Mouse (Mus musculus) right cerebral cortex, adult 18-20 months (tissue): Measurements from ENCODE around the gene Mttp.

Experiments used
- DNase-seq: peaks from one replicate; pipeline ENCODE4 v3.0.0; 2022; ENCODE audit warnings: mixed read lengths

Mttp gene

GRCm38 (mm10) chr3:138078701-138079100 lies 66.1 kb downstream of the Mttp start:
- no peak for DNase-seq

DNA sequence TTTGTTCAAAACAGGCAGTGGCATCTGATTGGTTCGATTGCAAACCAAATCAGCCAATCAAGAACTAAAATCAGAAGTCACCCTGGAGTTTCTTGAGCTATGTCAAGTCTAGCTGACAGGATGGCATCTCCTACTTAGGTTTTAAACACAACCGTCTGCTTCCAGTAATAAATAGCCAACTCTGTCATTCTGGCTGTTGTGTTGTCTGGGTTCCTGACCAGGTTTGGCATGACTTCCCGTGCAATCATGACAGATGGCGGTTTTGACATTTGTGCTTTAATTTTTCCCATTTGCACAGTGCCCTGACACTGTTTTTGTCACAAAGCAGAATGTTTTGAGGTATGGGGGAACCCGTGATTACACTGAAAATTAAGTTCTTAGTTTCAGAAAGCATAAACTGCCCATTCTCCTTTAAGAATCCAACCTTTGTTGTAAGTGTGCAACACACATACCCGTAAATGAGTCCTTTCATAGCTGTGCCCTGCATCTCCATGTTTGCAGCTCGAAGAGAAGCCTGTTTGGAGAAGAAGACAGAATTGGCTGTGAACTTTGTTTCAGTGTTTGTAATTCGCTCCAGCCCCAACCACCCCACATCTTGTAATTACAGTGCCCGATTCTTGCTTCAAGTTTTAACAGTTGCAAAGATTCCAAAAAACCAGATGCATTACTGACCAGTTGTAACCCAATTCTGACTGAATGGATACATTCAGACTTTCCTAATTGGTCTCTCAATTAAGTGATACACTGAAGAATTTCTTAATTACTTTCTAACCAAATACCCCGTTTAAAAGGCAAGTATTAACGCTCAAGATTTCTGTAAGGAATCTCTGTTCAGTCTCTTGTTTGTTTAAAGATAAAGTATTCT lies 67.1 kb downstream of the Mttp start:
- no peak for DNase-seq

GRCm38 (mm10) chr3:138075209-138075608 lies 69.6 kb downstream of the Mttp start:
- no peak for DNase-seq

DNA sequence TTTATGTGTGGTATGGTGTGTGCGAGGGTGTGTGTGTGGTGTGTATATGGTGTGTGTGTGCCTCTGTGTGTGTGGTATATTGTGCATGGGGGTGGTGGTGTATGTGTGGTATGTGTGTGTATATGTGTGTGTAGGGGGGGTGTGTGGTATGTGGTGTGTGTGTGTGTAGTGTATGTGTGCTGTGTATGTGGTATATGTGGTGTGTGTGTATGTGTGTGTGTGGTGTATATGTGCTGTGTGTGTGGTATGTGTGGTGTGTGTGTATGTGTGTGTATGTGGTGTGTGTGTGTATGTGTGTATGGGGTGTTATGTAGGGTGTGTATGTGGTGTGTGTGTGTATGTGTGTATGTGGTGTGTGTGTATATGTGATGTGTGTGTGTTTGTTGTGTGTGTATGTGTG lies 70.6 kb downstream of the Mttp start:
- DNase-seq: no peak

GRCm38 (mm10) chr3:138071476-138072073 lies 73.2 kb downstream of the Mttp start:
- no peak for DNase-seq

- DNase-seq: no peak
Measured at GRCm38 (mm10) chr3:138071004-138071403, 73.8 kb downstream of the Mttp start.

GRCm38 (mm10) chr3:138069756-138070511 lies 74.8 kb downstream of the Mttp start:
- no peak for DNase-seq

DNA sequence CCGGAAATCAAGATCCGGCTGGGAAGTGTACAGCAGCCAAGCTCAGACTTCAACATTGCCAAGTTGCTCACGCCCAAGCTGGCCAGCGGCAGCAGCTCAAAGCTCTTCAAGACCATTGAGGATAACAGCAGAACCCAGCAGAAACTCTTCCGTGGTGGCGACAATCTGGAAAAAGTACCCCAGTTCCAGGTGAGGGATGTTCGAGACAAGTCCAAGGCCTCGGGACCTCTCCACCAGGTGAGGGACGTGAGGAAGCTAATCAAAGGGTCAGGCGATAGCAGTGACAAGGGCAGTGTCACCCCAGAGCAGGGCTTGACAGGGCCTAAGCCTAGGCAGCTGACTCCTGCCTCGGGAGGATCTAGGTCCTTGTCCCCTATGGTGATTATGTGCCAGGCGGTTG lies 76.7 kb downstream of the Mttp start:
- DNase-seq: no peak

- DNase-seq: no peak
Measured at GRCm38 (mm10) chr3:138067288-138067687, 77.5 kb downstream of the Mttp start, which contains the start of gene Gm5105. TSS of gene Gm5105 (minus strand) at chr3:138067388.

DNA sequence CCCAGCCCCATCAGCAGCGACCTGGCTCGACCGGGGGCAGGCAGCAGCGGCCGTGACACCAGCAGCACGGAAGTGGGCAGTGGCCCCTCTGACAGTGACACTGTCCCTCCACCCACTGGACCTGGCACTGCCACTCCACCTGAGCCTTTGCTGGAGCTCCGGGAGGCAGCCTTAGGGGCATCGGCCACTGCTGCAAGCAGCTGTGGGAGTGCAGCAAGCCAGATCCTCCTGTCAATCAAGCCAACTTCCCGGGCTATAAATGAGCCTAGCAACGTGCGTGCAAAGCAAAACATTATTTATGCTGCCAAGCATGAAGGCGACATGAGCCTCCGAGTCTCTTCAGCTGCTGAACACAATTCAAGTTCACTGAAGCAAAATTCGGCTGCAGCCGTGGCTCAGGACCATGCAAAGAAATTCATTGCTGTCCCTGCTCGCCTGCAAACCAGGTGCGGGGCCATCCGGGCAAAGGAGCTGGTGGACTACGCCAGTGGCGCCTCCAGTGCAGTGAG lies 78.4 kb downstream of the Mttp start:
- DNase-seq: peak; percentile 43

DNA sequence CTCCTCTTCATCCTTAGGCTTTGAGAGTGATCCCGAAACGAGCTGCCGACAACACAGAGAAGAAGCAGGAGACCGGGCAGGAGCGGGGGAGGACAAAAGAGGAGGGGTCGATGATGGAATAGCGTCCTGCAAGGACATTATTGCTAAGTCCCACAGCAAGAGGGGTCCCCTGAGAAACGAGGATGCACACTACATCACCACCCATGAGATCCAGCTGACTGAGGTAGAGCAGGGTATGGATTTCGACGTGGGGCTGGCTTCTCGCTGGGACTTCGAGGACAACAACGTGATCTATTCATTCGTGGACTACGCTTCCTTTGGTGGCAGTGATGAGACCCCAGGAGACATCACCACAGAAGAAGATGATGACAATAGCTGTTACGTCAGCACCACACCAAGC lies 78.8 kb downstream of the Mttp start:
- no peak for DNase-seq

GRCm38 (mm10) chr3:138064732-138065645 lies 79.8 kb downstream of the Mttp start, which contains the start of gene 1110002E22Rik:
TSS of gene 1110002E22Rik (plus strand) at chr3:138065052.
- DNase-seq: peak; percentile 61

GRCm38 (mm10) chr3:138063731-138064329 lies 80.9 kb downstream of the Mttp start:
- no peak for DNase-seq

DNA sequence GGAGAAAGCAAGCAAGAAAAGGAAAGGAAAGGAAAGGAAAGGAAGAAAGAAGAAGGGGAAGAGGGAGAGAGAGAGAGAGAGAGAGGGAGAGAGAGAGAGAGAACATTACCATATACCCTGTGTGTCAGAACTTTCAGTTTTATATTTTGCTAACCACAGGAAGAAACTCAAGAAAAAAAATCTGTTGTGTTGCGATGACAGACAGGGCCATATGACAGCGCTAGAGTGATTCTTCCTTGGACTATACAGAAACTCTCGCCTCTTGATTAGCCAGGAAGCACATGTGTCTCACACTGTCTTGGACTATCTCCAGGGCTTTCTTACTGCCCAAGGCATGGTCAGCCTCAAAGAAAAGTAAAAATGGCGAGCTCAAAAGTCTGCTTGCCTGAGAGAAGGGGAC lies 82.1 kb downstream of the Mttp start:
- DNase-seq: no peak

GRCm38 (mm10) chr3:138061205-138061911 lies 83.4 kb downstream of the Mttp start:
- no peak for DNase-seq

DNA sequence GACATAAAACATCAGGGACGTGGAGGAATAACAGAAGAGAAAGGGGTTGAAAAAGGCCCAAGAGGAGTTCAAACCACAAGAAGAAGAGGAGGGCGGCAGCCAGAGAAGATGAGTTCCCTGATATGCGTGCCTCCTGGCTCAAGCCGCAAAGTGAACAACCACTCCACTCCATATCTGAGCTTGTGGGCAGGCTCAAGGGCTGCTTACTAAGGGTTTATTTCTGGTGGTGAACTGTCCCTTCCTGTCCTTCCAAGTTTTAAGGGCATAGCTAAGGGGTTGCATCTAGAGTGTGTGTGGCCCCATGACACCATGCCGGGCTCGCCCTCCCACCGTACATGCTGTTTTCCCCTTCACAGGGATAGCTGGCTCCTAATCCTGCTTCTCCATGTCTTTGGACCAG lies 84.3 kb downstream of the Mttp start:
- DNase-seq: no peak

DNA sequence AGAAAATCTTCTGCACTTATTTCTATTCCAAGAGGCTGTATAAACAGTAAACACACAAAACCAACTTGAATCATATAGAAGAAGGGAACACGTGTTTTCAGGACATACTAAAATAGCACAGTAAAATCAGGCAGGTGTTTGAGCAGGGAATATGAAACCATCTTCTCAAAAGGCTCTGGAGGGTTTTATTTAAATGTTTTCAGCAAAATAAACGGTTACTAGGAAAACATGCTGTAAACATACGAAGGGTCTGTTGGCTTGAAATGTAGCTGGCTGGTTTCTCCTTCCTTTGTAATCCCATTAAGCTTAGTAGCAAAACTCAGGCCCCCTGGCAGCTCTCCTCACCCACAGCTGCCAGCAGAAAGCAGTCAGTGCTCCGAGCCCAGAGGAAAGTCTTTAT lies 86.5 kb downstream of the Mttp start:
- DNase-seq: no peak

- no peak for DNase-seq
Measured at GRCm38 (mm10) chr3:138056976-138057375, 87.8 kb downstream of the Mttp start.

DNA sequence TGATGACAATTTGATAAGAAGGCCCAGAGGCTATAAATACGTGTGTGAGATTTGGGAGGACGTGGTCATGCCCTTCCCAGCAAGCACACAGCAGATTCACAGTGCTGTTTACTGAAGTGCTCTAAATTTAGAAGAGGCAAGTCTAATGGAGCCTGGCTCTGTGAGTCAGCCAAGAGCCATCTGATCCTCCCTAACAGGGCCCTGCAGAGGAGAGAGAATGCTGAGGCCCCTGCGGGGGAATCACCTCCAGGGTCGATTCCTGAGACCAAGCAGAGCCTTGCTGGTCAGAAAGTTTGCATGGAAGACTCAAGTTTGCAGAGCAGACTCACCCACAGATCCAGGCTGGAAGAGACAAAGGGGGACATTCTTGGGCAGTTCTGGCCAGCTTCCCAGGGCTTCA lies 90.8 kb downstream of the Mttp start:
- no peak for DNase-seq

DNA sequence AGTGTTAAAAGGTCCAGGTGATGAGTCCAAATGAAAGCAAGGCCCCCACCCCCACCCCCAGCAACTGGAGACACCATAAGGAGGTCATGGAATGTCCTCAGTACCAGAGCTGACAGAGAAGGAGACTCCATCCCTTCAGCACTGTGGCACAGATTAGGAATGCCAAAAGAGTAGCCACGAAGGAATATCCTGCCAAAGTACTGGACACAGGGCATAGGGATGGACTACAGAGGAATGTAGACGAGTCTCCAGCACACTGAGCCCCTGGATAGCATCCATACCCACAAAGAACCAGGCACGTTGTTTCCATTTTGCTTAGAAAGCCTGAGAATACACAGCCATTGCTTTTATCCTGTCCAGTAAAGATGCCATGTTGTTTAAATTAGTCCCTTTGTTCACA lies 93.3 kb downstream of the Mttp start:
- no peak for DNase-seq

- no peak for DNase-seq
Measured at GRCm38 (mm10) chr3:138050772-138051171, 94.0 kb downstream of the Mttp start.
